Mouse (Mus musculus): ENCODE measurements at regions not wholly inside any gene's neighbourhood (a gene's known extent, or its start where the extent isn't known, plus 50 kb on each side); places are given as distances from the start of the nearest gene placed in this dataset.
A peak's percentile ranks its signal among the peaks of the same experiment; 100 is the strongest.

DNA sequence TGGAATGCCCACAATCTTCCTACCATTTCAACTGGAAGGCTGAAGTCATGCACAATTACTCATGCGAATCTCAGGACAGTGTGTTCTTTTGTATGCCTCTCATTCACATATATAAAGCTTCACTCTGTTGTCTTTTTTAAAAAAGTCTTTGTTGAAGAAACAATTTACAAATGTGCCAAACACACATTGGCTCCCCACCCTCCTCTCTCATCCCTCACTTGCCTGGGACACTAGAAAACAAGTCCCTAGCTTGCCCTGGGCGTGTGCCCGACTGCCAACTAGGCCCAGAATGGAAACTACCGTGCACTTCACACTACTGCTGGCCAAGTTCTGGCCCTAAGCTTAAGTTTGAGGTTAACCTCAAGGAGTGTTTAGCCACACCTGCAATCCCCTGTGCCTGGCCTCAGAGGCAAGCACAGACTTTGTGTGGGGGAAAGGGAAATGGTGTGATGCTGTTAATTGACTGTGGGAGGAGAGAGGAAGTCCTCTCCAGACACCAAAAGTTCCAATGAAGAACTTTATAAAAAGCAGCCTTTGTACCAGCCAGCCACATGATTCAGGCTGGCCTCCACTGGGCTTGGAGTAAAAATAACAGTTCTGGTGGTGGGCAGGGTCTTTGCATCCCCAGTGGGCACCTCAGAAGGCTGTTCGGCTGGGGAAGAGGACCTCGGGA lies 70.2 kb upstream of the Picalm start:
- DNase-seq = peak; percentile 50 to 52

DNA sequence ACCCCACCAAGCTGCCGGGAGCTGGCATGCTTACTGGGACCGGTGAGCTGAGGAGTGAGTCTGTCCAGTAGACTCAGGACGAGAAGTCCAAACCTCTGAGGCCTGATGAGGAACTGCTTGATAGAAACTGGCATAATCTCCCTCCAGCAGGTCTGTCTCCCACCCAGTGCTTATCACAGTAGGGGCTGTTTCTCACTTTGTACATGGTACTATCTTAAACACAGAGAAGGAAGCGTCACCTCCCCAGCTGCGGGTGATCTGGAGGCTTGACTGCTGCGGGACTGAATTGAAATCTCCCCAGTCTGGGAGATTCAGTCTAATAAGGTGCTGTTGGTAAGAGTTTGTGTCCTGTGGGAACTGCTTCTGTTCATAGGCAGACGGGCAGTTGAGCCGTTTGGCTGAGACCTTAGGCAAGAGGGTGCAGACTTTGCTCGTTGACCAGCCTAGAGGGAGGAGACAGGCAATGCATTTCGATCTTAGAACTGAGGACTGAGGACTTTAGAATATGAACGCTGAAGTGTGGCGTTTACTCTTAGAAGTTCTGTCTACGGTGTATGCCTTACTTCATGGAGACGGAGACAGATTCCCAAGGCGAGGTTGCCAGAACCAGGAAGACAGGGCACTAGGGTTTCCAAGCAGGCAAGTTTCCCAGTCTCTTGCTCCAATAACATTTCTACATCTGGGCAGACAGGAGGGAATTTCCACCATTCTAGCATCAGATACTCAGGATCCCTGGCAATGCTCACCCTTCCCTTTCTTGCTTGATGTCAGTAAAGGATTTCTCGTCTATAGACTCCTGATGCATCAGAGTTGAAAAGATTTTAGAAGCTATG lies 69.5 kb upstream of the Picalm start:
- peak in 1 of 2 experiments; percentile 33 for DNase-seq

DNA sequence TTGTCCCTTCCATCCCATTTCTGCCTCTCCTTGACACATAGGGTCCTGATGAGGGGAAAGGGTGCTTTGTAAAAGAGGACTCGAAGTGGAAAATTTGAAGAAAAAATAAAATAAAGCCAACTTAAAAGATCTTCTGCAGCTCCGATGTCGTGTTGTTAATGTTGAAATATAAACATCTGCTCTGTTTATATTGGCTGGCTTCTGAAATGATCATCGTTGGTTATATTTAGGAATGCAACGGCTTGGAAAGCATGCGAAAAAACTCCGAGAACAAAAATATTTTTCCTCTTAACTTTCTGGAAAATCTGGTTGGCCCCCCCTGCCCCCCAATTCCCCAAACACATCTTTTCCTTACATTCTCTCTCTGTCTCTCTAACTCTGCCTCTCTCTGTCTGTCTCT lies 68.3 kb upstream of the Picalm start:
- DNase-seq = no peak

DNA sequence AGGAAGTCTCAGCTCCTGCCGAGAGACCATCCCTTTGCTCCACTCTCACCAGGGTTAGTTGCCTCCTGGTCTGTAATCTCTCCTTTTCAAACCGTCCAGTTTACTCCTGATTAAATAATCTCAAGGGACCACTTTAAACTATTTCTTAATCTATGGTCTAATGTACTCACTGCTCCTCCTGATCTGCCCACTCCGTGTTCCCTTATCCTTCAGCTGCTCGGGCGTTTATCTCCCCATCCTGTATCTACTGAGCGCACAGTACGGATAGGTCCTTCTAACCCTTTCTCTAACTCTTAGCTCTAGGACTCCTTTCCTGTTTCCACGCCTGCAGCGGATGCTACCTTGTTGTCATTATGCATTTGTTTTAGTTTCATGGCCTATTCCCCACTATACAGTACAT lies 67.1 kb upstream of the Picalm start:
- no peak for DNase-seq

DNA sequence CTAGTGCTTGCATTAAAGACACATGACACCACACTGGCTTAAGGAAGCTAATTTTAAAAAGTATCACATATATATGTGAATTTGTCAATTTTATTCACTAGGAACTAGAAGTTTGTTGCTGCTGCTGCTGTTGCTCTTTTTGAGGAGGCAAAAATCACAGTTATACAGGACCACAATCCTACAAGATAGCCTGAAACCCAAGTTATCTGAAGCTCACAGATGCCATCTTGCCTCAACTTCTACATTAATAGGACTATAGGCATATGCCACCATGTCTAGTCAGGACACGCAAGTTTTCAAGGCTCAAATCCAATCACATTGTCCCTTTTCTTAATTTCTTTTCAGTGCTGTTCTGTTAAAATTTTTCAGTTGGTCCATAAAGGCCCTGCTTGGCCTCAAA lies 65.8 kb upstream of the Picalm start:
- no peak for DNase-seq

DNA sequence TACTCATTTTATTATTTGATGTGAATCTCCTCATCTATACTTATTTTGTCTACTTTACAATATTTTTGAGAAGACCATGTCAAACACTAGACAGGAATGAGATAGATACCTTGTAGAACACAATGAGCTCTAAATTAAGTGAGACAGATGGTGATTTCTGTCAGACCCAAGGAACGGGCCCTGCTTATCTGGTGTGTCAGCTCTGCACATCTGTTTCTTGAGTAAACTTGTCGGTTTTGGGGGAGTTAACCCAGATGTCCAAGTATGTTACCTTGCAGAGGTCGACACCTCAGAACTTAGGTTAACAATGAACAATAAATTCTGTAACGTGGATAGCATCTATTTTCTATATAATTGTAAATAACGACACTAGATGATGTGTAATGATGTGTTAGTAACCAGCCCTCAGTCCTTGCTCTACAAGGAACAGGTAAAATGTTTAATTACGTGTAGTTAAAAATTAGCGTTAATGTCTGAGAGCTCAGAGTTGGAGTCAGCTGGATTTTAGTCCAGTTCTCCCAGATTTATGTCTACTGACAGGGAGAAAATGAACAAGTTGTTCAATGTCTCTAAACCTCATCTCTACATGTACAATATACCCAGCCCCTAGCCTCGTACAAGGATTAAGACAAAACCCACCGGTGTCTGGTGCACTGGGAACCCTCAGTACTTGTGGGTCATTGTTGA lies 64.6 kb upstream of the Picalm start:
- no peak for DNase-seq

DNA sequence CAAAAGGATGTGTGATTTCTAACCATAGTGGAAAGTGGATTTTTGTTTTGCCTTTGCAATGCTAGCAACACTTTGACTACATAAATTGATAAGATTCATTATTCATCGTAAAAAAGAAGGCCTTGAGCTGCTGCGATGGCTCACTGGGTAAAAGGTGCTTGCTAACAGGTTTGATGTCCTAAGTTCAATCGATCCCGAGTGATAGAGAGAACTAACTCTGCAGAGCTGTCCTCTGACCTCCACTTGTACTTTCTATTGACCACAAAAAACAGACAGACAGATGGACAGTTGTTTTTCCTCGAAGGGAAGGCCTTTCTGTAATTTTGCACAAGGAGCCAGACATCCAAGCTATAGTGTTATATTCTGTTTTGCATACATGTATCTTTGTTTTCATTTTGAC lies 63.7 kb upstream of the Picalm start:
- no peak for DNase-seq

DNA sequence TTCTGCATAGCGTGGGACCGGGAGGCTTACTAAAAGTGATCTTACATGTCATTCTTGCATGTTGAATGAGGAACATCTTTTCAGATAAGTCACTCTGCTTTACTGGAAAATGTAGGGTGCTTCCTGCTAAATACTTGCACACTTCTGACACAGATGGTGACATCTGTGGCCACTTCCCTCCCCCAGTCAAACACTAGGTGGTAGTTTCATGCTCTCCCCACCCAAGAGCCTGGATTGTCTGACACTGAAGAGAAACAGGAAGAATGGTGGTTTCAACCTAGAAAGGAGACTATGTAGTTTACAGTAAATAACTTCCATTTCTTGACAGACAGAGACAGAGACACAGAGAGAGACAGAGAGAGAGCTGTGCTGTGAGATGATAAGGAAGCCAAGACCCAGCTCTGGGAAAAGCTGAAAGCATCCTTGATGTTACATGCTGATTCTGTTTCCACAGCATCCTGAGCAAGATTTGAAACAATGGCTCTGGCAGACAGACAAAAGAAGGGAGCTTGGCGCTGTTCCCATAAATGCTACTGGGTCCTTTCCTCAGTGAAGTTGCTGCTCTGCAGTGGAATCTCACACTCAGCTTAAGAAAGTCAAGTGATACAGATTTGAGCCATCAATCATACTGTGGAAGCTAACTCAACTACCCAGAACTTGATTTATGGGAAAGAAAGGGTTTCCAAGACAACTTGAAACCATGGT lies 61.9 kb upstream of the Picalm start:
- peak; percentile 47 to 63 for DNase-seq

DNA sequence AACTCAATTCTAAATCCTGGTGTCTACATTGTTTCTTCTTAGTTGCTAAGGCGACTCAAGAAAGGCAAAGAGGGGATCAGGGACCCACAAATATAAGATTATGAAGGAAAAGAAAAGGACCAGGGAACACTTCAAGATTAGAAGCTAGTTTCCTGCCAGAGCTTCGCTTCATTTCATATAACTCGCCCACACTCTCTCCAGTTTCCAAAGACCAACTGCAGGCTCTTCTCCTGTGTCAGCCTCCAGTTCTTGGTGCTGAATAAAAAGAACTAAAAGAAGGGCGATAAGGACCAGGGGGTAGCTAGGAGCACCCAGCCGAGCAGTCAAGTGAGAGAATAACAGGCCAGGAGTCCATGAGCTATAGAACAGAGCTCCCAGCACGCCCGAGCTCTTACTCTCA lies 59.7 kb upstream of the Picalm start:
- no peak for DNase-seq

DNA sequence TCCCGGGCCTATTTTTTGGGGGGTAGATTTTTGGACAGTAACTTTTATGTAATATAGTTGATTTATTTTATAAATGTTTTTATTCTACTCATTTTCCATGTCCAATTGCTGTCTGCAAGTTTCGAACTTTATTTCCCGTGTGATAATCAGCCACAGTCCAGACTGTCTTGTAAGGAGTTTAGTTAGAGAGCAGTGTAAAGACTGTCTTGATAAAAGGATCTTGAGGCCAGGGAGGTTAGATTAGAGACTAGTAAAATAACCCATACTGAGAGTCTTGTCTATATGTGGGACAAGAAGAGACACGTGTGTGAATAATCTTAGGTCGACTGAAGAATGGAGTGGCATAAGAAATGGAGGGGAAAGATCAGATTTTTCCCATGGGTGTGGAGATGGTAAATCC lies 56.1 kb upstream of the Picalm start:
- DNase-seq = no peak

DNA sequence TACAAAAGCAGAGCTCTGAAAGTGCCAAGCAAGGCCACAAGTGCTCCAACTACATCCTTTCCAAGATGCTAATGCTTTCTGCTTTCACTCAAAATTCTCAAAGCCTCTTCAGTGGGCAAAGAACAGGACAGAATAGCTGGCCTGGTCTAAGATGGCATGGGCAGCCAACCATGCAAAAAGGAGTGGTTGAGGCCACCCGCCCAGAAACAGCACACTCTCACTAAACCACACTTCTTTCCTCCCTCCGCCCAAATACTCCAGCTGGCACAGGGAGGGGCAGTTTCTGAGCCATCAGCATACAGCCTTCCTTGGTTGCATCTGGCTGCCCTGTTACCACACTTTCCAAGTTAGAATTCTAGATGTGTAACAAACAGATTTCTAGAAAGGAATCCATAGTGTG lies 55.4 kb upstream of the Picalm start:
- no peak for DNase-seq

DNA sequence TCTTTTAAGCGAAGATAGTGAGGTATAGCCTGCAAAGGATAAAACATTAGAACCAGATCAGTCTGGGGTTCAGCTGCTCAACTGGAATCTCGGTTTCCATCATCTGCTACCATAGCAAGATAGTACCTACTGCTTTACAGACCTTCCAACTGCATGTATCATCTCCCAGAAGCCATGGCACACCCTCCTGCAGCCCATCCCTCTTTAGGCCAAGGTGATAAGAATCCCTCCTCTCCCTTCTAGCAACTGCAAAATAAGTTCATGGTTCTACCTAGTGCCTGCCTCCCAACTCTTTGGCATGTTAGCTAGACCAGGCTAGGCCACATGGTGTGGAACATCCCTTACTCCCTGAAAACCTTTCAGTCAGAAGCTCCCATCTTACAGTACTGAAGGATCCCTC lies 52.4 kb upstream of the Picalm start:
- DNase-seq = no peak

DNA sequence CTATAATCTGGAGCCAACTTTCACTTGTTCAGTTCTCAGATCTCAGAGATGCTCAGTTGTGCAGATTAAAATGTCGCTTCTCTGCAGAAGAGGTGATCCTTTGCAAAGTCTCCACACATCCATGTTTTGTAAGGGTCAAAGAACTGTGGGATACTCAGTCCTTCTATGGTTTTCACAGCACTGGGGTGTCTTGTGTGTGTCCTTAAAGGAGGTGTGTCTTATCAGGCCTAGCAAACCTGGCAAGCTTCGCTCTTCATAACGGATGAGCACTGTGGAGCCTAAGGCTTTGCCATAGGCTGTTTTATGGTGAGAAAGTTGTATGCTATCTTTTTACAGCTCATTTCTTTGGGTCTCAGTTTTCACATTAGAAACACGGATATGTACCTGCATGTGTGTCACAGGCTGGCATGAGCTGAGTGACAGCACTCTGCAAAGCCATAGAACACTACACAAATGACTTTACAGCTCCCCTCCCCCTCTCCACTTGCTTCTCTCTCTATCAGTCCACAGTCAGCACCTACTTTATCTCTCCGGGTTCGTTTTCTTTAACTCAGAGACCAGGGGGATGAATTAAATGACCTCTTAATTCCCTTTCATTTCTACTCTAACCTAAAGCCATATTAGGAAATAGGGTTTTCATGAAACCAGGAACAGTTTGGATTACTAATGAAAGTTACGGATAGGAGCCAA lies 49.8 kb upstream of the Picalm start:
- DNase-seq = no peak

All from lung, postnatal 4 days (tissue).